Mouse (Mus musculus): ENCODE measurements around the gene Ppard.

Ppard gene

DNA sequence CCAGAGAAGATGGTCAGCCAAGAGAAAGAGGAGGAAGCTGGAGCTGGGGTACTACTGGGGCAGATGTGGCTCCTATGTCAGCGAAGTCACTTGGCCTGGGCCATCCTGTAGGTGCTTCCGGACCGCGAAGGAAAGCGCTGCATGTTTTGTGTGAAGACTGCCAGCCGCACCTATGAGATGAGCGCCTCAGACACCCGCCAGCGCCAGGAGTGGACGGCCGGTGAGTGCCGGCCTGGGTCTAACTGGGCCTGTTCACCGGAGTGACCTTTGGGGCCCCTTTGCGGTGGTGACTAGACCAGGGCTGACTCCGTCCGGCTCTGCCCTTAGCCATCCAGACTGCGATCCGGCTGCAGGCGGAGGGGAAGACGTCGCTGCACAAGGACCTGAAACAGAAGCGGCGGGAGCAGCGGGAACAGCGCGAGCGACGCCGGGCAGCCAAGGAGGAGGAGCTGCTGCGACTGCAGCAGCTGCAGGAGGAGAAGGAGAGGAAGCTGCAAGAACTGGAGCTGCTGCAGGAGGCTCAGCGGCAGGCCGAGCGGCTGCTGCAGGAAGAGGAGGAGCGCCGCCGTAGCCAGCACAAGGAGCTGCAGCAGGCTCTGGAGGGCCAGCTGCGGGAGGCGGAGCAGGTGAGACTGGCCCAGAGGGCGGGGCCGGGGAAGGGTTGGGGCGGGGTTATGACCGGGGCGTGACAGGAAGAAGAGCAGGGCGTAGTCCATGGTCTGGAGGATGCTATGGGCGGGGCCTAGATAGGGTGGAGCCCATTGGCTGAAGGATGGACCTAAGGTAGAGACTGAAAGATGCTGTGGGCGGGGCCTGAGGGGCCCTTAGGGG, 8.7 kb upstream of the Ppard start:
- 2% methylated on average over 46 of the region's 46 CpGs for WGBS

DNA sequence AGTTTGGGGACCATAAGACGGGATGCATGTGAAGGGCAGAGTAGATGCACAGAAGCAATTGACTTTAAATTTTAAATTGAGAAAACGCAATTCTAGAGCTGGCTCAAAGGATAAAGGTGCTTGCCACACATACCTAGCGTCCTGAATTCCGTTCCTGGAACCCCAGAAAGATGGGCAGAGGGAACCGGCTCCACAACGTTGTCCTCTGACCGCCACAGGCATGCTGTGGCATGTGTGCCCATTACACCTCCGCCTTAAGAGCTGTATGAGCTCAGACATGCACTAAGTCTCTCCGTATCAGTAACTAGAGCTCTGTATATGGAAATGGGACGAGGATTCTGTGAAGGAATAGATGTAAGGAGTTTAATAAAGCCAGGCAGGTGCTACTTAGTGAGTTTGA, 7.9 kb upstream of the Ppard start:
- 83% methylated on average over 10 of the region's 10 CpGs for WGBS

DNA sequence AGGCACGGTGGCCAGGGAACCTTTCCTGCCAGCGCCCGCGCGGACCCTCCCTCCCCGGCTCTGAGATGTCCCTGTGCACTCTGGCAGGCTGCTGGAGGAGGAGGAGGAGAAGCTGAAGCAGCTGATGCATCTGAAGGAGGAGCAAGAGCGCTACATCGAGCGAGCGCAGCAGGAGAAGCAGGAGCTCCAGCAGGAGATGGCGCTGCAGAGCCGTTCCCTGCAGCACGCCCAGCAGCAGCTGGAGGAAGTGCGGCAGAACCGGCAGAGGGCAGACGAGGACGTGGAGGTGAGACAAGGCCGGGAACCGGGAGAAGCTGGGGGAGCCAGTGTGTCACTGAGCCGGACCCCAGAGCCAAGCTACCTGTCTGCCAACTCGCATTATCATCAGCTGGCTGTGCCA, 6.5 kb upstream of the Ppard start:
- 5% methylated on average over 21 of the region's 21 CpGs for WGBS

DNA sequence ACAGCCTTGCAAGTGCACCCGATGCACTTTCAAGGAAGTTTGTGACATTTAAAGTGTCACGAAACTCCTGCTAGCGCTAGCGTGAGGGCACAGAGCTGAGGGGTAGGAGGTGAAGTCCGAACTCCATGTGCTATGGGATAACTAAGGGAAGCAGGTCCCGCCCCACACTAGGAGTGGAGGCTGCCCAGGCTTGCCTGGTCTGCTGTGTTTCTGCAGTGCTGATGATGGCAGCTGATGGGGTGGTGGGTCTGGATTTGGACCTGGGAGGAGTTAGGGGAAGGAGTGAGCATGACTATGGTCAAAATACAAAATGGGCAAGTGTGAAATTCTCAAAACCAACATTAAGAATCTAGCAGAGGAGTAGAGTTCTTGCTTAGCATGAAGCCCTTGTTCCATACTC, 2.0 kb upstream of the Ppard start:
- 90% methylated on average over 6 of the region's 6 CpGs for WGBS

DNA sequence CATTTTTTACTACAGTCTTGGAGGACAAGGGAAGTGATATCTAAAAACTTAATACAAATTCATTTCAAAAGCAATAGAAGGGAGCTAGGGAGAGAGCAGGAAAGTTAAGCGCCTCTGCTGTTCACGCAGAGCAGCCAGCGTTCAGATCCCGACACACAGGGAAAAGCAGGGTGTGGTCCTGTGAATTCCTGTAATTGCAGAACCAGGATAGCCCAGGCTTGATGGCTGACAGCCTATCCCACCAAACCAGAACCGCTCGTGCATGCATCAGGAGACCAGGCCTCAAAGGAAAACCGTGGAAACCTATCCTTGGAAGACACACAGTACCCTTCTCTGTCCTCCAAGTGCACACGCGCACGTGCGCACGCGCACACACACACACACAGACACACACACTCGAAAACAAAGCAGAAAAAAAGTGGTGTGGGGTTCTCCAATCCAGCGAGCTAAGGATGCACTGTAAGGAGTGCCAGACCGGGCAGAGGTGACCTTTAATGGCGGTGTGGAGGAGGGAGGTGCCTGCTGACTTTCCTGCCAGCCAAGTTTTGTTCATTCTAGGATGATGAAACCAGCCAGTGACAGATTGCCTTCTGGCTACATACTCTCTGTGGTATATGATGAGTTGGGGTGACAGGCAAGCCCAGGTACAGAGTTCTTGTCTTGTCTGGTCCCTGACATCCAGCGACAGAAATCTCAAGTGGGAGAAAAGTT, 1.3 kb upstream of the Ppard start:
- WGBS: 86% methylated on average over 18 of the region's 18 CpGs

DNA sequence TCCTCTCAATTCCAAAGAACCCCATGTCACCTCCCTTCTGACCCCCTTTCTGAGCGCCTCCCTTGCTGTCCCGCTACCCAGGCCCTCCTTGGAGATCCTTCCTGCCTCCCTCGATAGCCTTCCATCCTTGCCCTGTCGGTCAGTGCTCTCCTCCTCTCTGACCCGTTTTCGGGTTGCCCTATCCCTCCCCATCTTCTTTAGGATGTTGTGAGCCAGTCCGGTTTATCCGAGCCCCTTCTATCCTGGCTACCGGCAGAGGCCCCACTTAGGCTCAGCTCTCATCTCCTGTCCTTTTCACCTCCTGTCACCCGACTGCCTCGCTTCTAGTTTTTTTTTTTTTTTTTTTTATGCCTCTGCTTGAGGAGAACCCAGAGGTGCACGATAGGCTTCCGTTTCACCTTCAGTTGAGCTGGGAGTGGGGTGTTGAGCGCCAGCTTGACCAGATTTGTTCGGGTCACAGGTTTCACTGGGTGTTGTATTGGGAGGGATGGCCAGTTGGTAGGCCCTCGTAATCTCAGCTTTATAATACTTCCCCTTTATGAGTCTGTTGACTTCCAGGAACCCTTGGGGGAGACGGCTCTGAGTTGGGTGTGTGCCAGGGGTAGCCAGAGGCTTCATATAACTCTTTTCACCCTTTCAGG, 711 bp downstream of the Ppard start:
- 5% methylated on average over 17 of the region's 17 CpGs for WGBS

DNA sequence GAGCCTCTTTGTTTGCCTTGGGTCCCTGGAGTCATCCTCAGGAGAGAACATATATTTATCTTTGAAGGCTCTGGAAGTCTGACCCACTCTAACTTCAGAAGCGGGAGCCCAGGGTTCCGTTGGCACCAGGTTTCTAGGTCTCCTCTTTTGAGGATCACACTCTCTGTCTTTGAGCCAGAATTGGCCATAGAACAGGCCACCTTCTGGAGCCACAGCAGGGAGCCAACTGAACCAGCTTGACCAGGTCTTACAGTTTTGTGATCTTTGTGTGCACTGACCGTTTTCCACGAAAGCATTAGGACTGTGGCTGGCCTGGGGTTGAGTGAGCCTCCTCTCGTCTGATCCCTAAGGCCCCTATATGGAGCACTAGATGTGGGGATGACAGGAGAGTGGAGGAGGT, 2.1 kb downstream of the Ppard start:
- WGBS: 69% methylated on average over 5 of the region's 5 CpGs

DNA sequence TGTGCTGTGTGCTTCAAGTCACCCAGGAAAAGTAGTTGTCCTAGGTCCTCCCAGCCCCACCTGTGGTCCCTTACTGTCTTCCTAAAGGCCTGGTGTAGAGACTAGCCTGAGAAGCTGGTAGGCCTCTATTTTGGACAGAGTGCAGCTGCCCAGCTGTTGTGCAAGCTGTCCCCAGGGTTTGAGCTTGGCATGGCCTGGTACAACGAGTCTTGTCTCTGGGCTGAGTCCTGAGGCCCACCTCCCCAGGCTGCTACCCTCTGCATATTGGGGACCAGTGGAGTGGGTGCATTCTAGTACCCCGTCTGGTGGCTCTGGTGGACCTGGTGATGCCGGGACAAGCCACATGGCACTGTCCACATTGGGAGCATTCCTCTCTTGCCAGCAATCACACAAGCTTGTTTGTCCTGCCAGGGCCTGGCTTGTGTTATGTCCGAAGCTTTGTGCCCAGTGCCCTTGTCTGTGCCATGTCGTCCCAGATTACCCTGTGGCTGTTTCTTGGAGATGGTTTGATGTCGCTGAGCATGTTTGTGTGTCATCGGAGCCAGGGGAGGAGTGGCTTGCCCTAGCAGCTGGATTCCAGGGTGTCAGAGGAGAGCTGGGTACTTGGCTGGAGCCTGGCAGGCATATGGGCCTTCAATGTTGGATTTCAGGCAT, 3.6 kb downstream of the Ppard start:
- 48% methylated on average over 7 of the region's 7 CpGs for WGBS

DNA sequence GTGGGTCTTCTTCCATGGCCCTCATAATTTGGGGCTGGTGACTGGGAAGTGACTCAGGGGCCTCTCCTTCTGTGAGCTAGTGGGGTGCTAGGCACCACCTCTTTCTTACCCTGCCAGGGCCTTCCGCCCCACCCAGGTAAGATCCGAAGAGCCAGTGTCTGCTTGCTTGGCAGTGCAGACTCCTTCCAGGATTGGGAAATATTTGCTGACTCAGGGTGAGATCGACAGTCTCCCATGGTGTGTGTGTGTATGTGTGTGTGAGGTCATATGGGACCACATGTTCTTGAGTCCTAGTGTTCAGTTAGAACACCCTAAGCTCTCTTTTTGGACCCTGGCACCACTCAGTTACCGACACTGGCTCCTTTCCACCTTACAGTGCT, 4.1 kb downstream of the Ppard start:
- 67% methylated on average over 4 of the region's 4 CpGs for WGBS

DNA sequence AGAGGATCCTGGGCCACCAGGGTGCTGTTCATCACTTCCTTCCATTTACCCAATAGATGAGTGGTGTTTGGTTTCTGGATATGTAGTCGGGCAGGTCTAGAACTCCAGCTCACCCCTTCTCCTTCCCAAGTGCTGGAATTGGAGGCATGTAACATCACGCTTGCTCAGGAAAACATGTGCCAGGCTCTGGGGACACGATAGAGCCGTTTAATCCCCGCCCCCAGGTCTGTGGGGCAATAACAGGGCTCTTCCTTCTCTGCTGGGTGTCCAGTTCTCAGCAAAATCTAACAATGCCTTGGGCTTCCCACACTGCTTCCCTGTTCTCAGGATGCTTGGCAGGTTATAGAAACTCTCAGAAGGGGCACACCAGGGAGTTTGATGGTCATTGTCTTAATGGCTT, 4.9 kb downstream of the Ppard start:
- WGBS: 61% methylated on average over 5 of the region's 5 CpGs

DNA sequence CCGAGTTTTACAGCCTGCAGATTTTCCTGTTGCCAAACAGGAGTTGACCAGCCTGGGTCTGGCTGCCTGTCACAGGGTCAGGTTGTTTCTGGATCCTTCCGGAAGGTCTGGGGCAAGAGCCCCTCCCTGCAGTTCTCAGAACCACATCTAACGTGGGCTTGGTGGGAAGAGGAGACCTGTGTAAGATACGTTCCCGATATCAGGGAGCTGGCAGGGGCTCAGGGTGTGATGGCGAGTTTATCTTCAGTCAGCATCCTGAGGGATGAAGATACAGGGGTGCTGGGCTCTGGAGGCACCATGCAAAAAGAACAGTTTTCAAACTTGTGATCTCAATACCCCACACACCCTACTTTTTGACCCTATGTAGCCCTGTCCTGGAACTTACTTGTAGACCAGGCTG, 5.4 kb downstream of the Ppard start:
- 76% methylated on average over 6 of the region's 6 CpGs for WGBS

DNA sequence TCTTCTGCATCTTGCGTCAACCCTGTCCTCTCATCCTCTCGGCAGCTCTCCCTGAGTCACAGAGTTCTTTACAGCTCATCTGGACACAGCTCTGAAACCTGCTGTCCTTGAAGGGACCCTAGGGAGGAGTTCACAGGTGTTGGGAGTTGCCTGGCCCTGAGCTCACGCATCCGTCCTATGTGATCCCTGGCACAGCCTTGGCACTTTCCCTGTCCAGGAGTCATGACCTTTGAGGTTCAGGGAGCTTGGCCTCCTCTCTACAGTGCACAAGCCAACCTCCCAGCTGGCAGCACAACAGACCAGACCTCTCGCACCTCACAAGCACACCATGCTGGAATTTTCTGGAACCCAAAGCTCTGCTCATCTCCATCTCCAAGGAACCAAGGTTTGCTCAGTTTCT, 8.3 kb downstream of the Ppard start:
- WGBS: 93% methylated on average over 5 of the region's 5 CpGs

DNA sequence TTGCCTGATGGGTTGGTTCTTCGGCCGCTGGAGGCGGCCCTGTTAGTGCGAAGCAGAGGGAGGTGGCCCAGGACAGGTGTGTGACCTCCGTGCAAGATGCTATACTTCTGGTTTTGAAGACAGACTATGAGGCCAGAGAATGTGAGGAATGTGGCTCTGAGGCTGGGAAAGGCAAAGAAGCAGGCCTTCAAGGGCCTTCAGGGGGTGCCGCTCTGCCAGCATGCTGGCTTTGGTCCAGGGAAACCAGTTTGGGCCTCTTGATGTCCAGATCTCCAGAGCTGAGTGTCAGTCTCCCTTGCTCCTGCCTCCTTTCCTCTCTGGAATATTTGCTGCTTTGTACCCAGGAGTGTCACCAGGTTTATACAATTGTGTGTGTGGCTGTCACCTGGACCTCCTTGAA, 9.8 kb downstream of the Ppard start:
- WGBS: 92% methylated on average over 6 of the region's 6 CpGs

DNA sequence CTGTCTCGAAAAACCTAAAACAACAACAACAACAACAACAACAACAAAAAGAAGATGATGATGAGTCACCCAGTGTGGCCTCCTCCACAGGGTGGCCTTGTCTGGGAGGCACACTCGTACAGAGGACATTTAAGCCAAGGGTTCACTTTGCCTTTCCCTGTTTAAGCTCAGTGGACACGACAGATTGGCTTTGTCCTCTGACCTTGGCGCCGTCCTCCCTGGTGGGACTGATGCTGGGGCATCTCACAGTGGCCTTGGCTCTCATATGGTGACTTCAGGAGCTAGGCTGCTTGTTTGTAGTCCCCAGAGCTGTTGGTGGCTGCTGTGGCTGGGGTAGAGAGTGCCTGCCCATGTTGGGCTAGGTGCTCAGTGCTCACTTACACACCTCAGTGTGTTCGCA, 11.7 kb downstream of the Ppard start:
- WGBS: 78% methylated on average over 6 of the region's 6 CpGs

DNA sequence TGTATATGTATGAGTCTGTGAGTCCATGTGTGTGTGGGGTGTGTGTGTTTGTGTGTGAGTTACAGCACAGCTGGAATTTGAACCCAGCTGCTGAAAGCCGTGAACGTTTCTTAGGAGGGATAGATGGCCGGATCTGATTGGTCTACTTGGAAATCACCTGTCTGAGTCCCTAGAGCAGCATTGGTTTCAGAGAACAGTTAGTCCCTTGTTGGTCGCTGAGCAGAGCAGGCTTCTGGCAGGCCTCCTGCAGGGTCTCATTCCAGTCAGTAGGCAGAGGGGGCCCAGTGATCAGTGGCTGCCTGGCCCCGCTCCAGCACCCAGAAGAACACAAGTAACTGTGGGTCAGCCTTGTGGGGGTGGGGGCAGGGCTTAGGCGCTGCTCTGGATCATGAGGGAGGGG, 12.2 kb downstream of the Ppard start:
- WGBS: 53% methylated on average over 6 of the region's 6 CpGs

DNA sequence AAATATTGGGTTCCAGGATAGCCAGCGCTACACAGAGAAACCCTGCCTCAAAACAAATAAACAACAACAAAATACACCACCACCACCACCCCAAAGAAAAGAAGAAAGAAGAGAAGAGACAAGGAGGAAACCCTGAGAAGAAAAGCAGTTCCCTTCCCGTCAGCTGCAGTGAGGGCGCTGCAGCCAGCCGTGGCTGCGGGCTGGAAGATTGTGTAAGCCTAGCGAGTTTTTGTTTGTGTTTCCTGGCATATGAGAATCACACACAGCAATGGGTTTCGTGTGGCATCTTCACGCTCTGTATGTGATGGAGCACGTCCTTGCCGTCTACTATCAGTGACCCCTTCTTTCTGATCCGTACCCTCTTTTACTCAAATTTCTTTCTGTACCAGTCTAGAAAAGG, 14.1 kb downstream of the Ppard start:
- WGBS: 74% methylated on average over 11 of the region's 11 CpGs

DNA sequence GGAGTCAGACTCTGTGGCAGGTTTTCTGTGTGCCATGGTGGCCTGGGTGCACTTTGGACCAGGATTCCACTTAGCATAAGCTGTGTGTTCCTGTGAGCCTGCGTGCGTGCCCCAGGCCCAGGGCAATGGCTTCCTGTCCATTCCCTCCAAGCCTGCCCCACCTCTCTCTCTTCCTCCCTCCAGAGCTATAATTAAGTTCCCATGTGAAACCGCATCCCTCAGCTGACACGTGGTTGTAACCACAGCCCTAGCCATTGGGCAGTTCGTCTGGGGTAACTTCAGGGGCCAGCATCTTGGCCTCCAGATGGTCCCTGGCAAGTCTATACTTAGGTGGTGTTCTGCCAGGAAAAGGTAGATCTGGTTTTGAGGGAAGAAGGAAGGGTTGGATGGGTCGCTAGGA, 15.1 kb downstream of the Ppard start:
- WGBS: 64% methylated on average over 6 of the region's 6 CpGs

DNA sequence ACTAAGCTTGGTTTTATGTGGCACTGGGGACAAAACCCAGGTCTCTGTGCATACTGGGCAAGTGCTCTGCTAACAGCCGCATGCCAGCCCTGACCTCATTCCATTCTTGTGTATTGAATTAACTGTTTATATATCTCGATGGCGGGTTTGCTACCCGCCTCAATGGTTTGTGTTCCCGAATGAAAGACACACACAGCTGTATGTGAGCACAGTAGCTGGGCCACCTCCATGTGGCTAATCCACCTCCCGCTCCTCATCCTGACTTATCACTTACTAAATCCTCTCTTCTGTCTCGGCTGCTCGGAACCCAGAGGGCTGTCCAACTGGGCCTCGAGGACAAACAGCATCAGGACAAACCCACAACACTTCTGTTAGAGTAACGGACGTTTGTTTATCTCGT, 16.6 kb downstream of the Ppard start:
- 53% methylated on average over 12 of the region's 12 CpGs for WGBS

DNA sequence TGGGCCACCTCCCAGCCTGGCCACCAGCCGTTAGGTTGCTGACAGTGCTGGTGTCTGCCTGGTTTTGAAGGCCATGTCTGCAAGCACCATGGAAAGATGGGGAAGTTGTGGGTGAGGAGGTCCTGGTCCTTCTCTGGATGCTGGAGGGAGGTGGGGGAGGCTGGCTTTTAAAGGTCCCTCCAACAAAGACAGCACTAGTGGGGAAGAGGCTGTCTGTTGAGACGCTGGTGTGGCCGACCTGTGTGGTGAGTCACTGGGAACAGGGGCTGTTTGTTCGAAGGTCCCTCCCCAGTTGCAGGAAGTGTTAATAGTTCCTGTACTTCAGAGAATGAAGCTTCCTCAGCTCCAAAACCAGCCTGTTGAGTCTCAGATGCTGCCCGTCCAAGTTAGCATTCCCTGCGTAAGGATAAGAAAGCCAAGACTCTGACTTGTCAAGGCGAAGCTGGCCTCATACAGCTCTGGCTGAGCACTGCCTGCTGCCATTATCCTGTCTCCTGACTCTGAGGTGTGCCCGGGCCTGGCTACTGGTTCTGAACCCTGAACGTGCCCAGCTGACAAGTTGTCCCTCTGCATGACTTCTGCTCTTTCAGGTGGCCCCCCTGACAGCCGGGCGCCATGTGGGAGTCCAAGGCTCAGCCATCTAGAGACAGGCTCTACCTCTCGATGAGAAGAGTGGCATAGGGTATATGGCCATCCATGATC, 19.2 kb downstream of the Ppard start:
- 79% methylated on average over 12 of the region's 12 CpGs for WGBS

DNA sequence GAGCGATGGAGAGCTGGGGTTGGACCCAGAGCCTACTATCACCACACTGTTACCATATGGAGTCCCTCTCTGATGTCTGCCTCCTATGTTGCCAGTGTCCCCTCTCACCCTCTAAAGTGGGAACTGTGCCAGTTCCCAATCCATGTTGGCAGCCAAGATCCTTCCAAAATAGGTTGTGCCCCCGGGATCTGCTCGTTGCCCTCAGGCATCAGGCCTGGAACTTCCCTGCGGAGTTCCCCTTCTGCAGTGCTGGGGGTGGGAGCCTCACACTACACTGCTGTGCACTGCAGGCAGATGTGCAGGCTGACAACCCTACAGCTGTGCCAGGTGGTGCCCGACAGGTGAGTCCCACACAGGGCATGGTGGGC, 19.8 kb downstream of the Ppard start:
- 66% methylated on average over 5 of the region's 5 CpGs for WGBS

DNA sequence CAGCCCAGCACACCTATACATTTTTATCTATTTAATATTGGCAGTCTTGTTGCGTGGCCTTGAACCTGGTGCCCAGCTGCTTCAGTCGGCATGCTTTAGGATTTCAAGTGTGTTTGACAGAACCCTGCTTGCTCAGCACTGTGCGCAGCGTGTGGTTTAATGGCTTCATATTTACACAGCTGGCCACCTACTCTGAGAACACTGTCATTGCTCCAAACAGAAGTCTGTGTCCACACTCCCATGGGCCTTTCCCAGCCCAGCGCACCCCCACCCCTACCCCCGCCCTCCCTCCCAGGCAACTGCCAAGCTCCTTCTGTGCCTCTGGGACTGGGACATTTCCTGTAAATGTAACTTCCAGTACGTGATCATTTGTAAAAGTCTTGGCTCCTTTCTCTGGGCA, 20.7 kb downstream of the Ppard start:
- WGBS: 76% methylated on average over 7 of the region's 7 CpGs

DNA sequence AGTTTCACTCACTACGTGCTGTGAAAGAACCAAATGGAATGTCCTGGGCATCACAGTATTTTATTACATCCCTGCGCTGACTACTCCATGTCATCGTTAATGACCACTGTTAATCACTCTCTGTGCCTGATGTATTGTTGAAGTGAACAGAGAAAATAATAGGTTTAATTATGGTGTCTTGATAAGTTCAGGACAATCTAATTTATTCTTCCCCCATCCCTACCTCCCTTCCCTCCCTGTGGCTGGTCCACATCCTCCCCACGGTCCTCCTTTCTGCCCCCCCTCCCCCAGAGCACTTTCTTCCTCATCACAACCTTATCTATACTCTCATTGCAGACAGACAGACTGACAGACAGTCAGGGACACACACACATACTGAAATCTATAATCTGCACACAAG, 22.3 kb downstream of the Ppard start:
- WGBS: 80% methylated on average over 4 of the region's 4 CpGs

Data from cerebral cortex, adult 2 months (tissue).